Mouse (Mus musculus): ENCODE measurements around the gene Vmn1r23. TPM values are rescaled to one million over a fixed set of nuclear protein-coding genes. Genes with fewer than 3 reads are reported as not detected.
"Not testable (repeated sequence)": the region's sequence is repeated elsewhere in the genome, so short reads cannot be mapped to it uniquely, and the experiment has no call there.

Vmn1r23 gene
- total RNA-seq (2014; fragmentation: Nextera tagmentation), result not detected in 2 replicates
- not detected in 2 replicates for total RNA-seq (2017)

DNA sequence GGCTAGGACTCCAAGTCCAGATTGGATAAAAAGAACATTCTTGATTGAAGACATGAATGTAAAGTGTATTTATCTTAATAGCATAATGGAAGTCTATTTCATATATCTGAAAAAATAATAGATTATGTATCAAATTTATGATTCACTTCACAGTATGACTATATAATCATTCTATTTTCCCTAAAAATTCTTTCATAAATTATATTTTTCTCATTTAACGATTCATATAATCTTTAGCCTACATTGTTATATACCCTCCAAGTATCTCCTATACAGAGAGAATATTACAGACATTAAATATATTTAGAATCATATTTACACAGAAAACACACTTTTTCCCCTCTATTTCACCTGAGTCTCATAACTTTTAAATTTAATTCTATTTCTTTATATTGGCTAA is at the start of gene Vmn1r23:
Gene Vmn1r23, minus strand, starts transcription at position 101 of the 400 bp plus-strand sequence.
- ATAC-seq (replicated peaks; ENCODE audit: poor library complexity, severe bottlenecking), result no peak

DNA sequence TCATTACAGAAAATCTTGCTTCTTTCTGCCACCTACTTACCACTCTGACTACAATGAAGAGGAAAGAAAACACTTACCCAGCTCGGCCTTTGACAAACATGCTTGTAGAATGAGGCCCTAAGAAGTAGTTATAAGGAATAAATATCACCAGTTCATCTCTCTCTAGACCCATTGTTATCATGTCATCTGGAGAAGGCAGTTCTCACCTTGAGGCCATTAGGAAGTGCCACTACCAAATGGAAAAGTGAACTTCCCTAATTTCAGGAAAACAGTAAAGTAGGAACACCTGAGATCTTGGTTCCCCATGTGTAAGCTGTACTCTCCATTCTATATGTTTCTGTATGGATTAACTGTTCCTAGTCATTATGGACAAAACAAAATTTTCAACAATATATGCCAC is 34.8 kb upstream of the Vmn1r23 start, which contains the start of gene Vmn1r24:
Gene Vmn1r24, minus strand, starts transcription at position 101 of the 400 bp plus-strand sequence.
- not testable (repeated sequence) for ATAC-seq (replicated peaks; ENCODE audit: poor library complexity, severe bottlenecking)

DNA sequence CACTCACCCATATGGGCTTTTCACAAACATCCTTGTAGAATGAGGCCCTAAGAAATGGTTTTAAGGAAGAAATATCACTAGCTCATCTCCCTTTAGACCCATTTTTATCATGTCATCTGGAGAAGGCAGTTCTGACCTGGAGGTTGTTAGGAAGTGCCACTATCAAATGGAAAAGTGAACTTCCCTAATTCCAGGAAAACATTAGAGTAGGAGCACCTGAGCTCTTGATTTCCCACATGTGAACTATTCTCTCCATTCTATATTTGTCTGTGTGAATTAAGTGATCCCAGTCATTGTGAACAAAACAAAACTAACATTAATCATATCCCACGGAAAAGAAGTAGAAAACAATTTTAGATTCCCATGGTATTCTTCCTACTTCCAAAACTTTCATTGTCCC is 18.7 kb downstream of the Vmn1r23 start, which contains the start of gene Vmn1r22:
Gene Vmn1r22, minus strand, starts transcription at position 101 of the 400 bp plus-strand sequence.
- ATAC-seq (replicated peaks; ENCODE audit: poor library complexity, severe bottlenecking), result no peak

Other genes with a start within 250 kb of the Vmn1r23 start
- 7.5 and 7.7 TPM in 2 replicates for gene Pyurf, start 234.8 kb downstream of the Vmn1r23 start, total RNA-seq (2014; fragmentation: Nextera tagmentation)
- gene Pyurf, start 234.8 kb downstream of the Vmn1r23 start, total RNA-seq (2017), result 16.3 and 17.7 TPM in 2 replicates
- 22.8 and 23.1 TPM in 2 replicates for gene Lancl2, start 224.3 kb downstream of the Vmn1r23 start, total RNA-seq (2014; fragmentation: Nextera tagmentation)
- 31.0 and 44.0 TPM in 2 replicates for gene Lancl2, start 224.3 kb downstream of the Vmn1r23 start, total RNA-seq (2017)
- gene Vopp1, start 101.7 kb downstream of the Vmn1r23 start, total RNA-seq (2014; fragmentation: Nextera tagmentation), result 10.1 and 14.9 TPM in 2 replicates
- 12.0 TPM in 2 replicates for gene Vopp1, start 101.7 kb downstream of the Vmn1r23 start, total RNA-seq (2017)
- not detected in 2 replicates for gene Vmn1r21, start 76.5 kb downstream of the Vmn1r23 start, total RNA-seq (2014; fragmentation: Nextera tagmentation)
- gene Vmn1r21, start 76.5 kb downstream of the Vmn1r23 start, total RNA-seq (2017), result not detected in 2 replicates
- gene Vmn1r22, start 18.8 kb downstream of the Vmn1r23 start, total RNA-seq (2014; fragmentation: Nextera tagmentation), result not detected in 2 replicates
- not detected in 2 replicates for gene Vmn1r22, start 18.8 kb downstream of the Vmn1r23 start, total RNA-seq (2017)
- not detected in 2 replicates for gene Vmn1r24, start 34.7 kb upstream of the Vmn1r23 start, total RNA-seq (2014; fragmentation: Nextera tagmentation)
- not detected in 2 replicates for gene Vmn1r24, start 34.7 kb upstream of the Vmn1r23 start, total RNA-seq (2017)
- gene Vmn1r25, start 54.0 kb upstream of the Vmn1r23 start, total RNA-seq (2014; fragmentation: Nextera tagmentation), result not detected in 2 replicates
- not detected in 2 replicates for gene Vmn1r25, start 54.0 kb upstream of the Vmn1r23 start, total RNA-seq (2017)
- not detected in 2 replicates for gene Vmn1r26, start 88.3 kb upstream of the Vmn1r23 start, total RNA-seq (2014; fragmentation: Nextera tagmentation)
- gene Vmn1r26, start 88.3 kb upstream of the Vmn1r23 start, total RNA-seq (2017), result not detected in 2 replicates